Mouse (Mus musculus) hindbrain, embryonic 16.5 days (tissue): ENCODE results near the gene Gm17657. TPM values are rescaled to one million over a fixed set of nuclear protein-coding genes. Genes with fewer than 3 reads are reported as not detected.

Experiments
- ATAC-seq: fragments of 200-750 bp; cut with Nextera tagmentation; 2 replicates; pipeline ENCODE4 v1.8.0; 2017; ENCODE audit warnings: moderate TSS enrichment, moderate library complexity
- H3K27ac ChIP-seq: fragments of 300-500 bp; sonication (generic); 2 replicates; pipeline ENCODE4 v1.5.1; 2014; ENCODE audit warnings: low read depth, mild to moderate bottlenecking, control low read depth, low read length, moderate library complexity
- H3K27me3 ChIP-seq: fragments of 300-500 bp; sonication (generic); replicated peaks from 2 replicates; pipeline ENCODE4 v1.6.1; 2014; ENCODE audit warnings: low read length; ENCODE audit not compliant: control insufficient read depth, insufficient read depth
- H3K36me3 ChIP-seq: fragments of 300-500 bp; sonication (generic); 2 replicates; pipeline ENCODE4 v1.6.1; 2014; ENCODE audit warnings: mild to moderate bottlenecking, low read length, moderate library complexity, mixed read lengths; ENCODE audit not compliant: control insufficient read depth, insufficient read depth
- H3K4me1 ChIP-seq: fragments of 300-500 bp; sonication (generic); 2 replicates; pipeline ENCODE4 v1.6.1; 2014; ENCODE audit warnings: low read depth, low read length; ENCODE audit not compliant: control insufficient read depth, insufficient read depth
- H3K4me2 ChIP-seq: fragments of 300-500 bp; sonication (generic); 2 replicates; pipeline ENCODE4 v1.6.1; 2014; ENCODE audit warnings: mild to moderate bottlenecking, low read length, control low read depth, moderate library complexity
- H3K4me3 ChIP-seq: fragments of 300-500 bp; sonication (generic); 2 replicates; pipeline ENCODE4 v1.5.1; 2014; ENCODE audit warnings: mild to moderate bottlenecking, low read length, control low read depth, moderate library complexity
- H3K9ac ChIP-seq: fragments of 300-500 bp; sonication (generic); 2 replicates; pipeline ENCODE4 v1.6.1; 2014; ENCODE audit warnings: low read depth, mild to moderate bottlenecking, control low read depth, low read length, moderate library complexity
- H3K9me3 ChIP-seq: fragments of 300-500 bp; sonication (generic); 2 replicates; pipeline ENCODE4 v1.6.1; 2014; ENCODE audit warnings: mild to moderate bottlenecking, low read length, moderate library complexity; ENCODE audit not compliant: control insufficient read depth
- WGBS: fragments of 180-500 bp; shearing (Covaris S2); extraction: QIAGEN DNeasy Blood & Tissue Kit; methylation state at CpG from one replicate; pipeline ENCODE4 v1.1.7; 2014; 5-methylcytosine and 5-hydroxymethylcytosine counted together
- polyA plus RNA-seq: library from polyadenylated mRNA; unstranded; fragments of >200 nt; fragmentation: Nextera tagmentation; extraction: Ambion mirVana; gene quantifications from 2 replicates; pipeline ENCODE4 v1.2.1, GENCODE M21; 2015

The Gm17657 gene
- polyA plus RNA-seq, 1 experiment from 2014 or later, result not detected

- Histone ChIP-seq H3K36me3 (no peaks in the 10 kb centered on the region), H3K4me1 (peaks cover 4% of the 10 kb centered on the region), H3K27me3 (no peaks in the 10 kb centered on the region), H3K27ac (no peak overlapping the region), H3K4me3 (no peak overlapping the region), H3K9ac (no peak overlapping the region), H3K9me3 (no peaks in the 10 kb centered on the region; the same call in 1 of the 2 replicates), H3K4me2 (no peak overlapping the region)
- 77% methylated on average over 3 of the region's 3 CpGs for WGBS
- ATAC-seq, result no peak
Observed at GRCm38 (mm10) chr17:29485336-29486233, 63.9 kb downstream of the Gm17657 start.

DNA sequence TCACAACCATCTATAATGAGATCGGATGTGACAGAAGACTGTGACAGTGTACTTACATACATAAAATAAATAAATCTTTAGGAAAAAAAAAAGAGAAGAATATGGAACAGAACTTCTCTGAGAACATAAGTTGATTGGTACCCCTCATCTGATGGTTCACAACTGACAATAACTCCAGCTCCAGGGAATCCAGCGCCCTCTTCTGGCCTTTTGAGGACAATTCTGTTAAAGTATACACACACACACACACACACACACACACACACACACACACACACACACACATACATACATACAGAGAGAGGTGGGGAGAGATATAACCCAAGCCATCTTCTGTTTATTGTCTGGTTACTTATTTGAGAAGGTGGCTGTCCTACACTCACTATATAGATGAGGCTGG lies 65.0 kb downstream of the Gm17657 start:
- Histone ChIP-seq H3K4me2 (no peak overlapping the region), H3K4me1 (peaks cover 4% of the 10 kb centered on the region), H3K36me3 (no peaks in the 10 kb centered on the region), H3K9ac (no peak overlapping the region), H3K27ac (no peak overlapping the region), H3K27me3 (no peaks in the 10 kb centered on the region), H3K4me3 (no peak overlapping the region), H3K9me3 (no peaks in the 10 kb centered on the region; the same call in 1 of the 2 replicates)
- 90% methylated on average over 2 of the region's 2 CpGs for WGBS
- no peak for ATAC-seq

GRCm38 (mm10) chr17:29483282-29483681 lies 66.2 kb downstream of the Gm17657 start:
- no peak for ATAC-seq
- H3K4me3 ChIP-seq, result no peak overlapping the region
- no peak overlapping the region for H3K4me2 ChIP-seq
- no peaks in the 10 kb centered on the region for H3K4me1 ChIP-seq
- no peaks in the 10 kb centered on the region for H3K36me3 ChIP-seq
- H3K9ac ChIP-seq, result no peak overlapping the region
- H3K9me3 ChIP-seq, result no peaks in the 10 kb centered on the region; the same call in 1 of the 2 replicates
- H3K27ac ChIP-seq, result no peak overlapping the region
- WGBS, result 91% methylated on average over 2 of the region's 2 CpGs
- no peaks in the 10 kb centered on the region for H3K27me3 ChIP-seq

DNA sequence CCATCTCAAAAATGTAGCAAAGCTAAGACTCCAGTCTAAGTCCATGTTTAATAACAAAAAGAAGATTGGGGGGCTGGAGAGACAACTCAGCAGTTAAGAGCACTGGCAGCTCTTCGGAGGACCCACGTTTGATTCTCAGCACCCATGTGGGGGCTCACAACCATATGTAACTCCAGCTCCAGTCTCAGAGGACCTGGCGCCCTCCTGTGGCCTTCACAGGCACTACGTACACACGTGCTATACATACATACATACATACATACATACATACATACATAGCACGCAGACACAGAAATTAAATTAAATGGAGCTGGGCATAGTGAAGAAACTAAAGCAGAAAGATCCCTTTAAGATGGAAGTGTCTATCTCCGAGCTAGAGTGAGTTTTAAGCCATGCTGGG lies 66.8 kb downstream of the Gm17657 start:
- WGBS, result 92% methylated on average over 7 of the region's 7 CpGs
- Histone ChIP-seq H3K4me2 (no peak overlapping the region), H3K27ac (no peak overlapping the region), H3K4me1 (no peaks in the 10 kb centered on the region), H3K36me3 (no peaks in the 10 kb centered on the region), H3K4me3 (no peak overlapping the region), H3K9me3 (no peaks in the 10 kb centered on the region; the same call in 1 of the 2 replicates), H3K9ac (no peak overlapping the region), H3K27me3 (no peaks in the 10 kb centered on the region)
- ATAC-seq, result no peak

GRCm38 (mm10) chr17:29480256-29480655 lies 69.2 kb downstream of the Gm17657 start:
- Histone ChIP-seq H3K4me3 (no peak overlapping the region), H3K9me3 (no peaks in the 10 kb centered on the region; the same call in 1 of the 2 replicates), H3K27ac (no peak overlapping the region), H3K4me1 (no peaks in the 10 kb centered on the region), H3K9ac (no peak overlapping the region), H3K27me3 (no peaks in the 10 kb centered on the region), H3K36me3 (no peaks in the 10 kb centered on the region), H3K4me2 (no peak overlapping the region)
- no peak for ATAC-seq
- 90% methylated on average over 2 of the region's 2 CpGs for WGBS

DNA sequence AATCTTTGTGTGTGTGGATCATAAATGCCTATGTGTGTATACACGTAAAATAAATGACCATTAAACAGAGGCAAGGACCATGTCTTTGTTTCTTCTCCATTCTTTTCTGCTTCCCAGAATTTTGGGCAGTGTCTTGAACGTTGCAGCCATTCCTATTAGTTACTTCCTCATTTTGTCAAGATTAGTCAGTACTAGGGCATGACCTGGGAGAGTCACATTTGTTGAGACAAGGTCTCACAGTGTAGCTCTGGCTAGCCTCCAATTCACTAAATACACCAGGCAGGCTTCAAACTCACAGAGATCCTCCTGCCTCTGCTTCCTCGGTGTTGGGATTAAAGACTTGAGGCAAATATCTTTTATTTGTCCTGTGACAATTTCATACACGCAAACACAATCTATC lies 71.2 kb downstream of the Gm17657 start:
- Histone ChIP-seq H3K4me3 (no peak overlapping the region), H3K27me3 (no peaks in the 10 kb centered on the region), H3K4me1 (no peaks in the 10 kb centered on the region), H3K27ac (no peak overlapping the region), H3K9ac (no peak overlapping the region), H3K9me3 (no peaks in the 10 kb centered on the region; the same call in 1 of the 2 replicates), H3K36me3 (no peaks in the 10 kb centered on the region), H3K4me2 (no peak overlapping the region)
- no peak for ATAC-seq
- 95% methylated on average over 4 of the region's 4 CpGs for WGBS

GRCm38 (mm10) chr17:29477357-29477756 lies 72.1 kb downstream of the Gm17657 start:
- no peak for ATAC-seq
- Histone ChIP-seq H3K4me3 (no peak overlapping the region), H3K9me3 (no peaks in the 10 kb centered on the region; the same call in 1 of the 2 replicates), H3K4me2 (no peak overlapping the region), H3K36me3 (no peaks in the 10 kb centered on the region), H3K27ac (no peak overlapping the region), H3K27me3 (no peaks in the 10 kb centered on the region), H3K4me1 (no peaks in the 10 kb centered on the region), H3K9ac (no peak overlapping the region)
- 87% methylated on average over 10 of the region's 10 CpGs for WGBS

DNA sequence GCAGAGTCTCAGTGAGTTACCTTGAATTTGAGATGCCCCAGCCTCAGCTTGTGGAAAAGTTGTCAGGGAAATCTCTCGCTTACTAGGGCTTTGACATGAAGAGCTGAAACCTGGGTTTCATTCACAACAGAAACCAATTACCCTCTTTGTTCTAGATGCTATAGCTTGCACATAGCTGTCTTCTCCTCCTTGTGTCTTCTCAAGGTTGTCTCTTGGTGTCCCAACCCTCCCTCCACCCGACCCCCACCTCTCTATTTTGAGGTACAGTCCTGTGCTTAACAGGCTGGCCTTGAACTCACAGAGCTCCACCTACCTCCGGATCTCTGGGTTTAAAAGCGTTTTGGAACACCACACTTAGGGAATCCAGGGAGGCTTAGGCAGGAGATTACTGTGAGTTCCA lies 73.0 kb downstream of the Gm17657 start:
- Histone ChIP-seq H3K27me3 (no peaks in the 10 kb centered on the region), H3K4me2 (no peak overlapping the region), H3K9ac (no peak overlapping the region), H3K4me3 (no peak overlapping the region), H3K4me1 (no peaks in the 10 kb centered on the region), H3K36me3 (no peaks in the 10 kb centered on the region), H3K9me3 (peaks cover 2% of the 10 kb centered on the region), H3K27ac (no peak overlapping the region)
- WGBS, result 86% methylated on average over 4 of the region's 4 CpGs
- no peak for ATAC-seq

- Histone ChIP-seq H3K9me3 (peaks cover 2% of the 10 kb centered on the region), H3K27me3 (no peaks in the 10 kb centered on the region), H3K9ac (no peak overlapping the region), H3K27ac (no peak overlapping the region), H3K4me3 (no peak overlapping the region), H3K36me3 (no peaks in the 10 kb centered on the region), H3K4me2 (no peak overlapping the region), H3K4me1 (no peaks in the 10 kb centered on the region)
- 93% methylated on average over 3 of the region's 3 CpGs for WGBS
- ATAC-seq, result no peak
Observed at GRCm38 (mm10) chr17:29475142-29475541, 74.3 kb downstream of the Gm17657 start.
